Mouse (Mus musculus) layer of hippocampus, postnatal 36 days (tissue): ENCODE data around the gene Adgra1. TPM values are rescaled to one million over a fixed set of nuclear protein-coding genes. Genes with fewer than 3 reads are reported as not detected.

ENCODE experiments used
- DNase-seq, 2 experiments: peaks; one replicate each; pipeline ENCODE4 v3.0.0; 2022
- total RNA-seq, 2 experiments: library from RNA; stranded (reverse); gene quantifications; 2 replicates each; pipeline ENCODE4 v1.2.3; 2021

The Adgra1 gene
- total RNA-seq, 2 experiments from 2014 or later = 47.9 to 49.6 TPM

DNA sequence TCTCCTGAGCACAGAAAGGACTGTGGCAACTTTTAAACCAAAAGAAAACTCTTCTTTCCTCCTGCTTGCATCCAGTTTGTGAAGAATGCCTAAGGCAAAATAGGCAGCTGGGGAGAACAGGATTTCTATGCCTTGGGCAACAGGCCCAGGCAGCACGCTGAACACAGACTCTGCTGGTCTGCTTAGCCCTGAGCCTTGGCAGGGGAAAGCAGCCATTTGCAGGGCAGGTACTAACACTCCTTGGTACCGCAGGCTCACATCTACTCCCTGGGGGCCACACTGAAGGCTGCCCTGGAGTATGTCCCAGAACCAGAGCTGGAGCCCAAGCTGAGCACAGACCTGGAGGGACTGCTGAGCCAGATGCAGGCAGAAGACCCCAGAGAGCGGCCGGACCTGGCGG lies 74.2 kb downstream of the Adgra1 start:
- DNase-seq = no peak

DNA sequence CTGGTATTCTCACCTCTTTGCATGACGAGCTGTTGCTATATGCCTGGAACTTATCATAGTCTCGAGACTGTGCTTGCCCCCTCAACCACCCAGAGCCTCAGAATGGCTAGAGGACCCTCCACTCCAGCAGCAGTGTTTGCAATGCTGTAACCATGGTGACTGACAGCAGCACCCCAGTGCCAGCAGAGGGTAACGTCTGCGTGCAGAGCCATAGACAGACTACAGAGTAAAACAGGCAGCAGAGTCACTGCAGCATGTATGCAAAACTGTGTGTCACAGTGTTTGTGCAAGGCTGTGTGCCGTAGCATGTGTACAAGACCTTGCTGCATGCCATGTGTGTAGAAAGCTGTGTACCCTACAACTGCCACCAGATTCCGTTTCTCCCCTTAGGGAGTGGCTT lies 75.5 kb downstream of the Adgra1 start:
- DNase-seq = no peak

DNA sequence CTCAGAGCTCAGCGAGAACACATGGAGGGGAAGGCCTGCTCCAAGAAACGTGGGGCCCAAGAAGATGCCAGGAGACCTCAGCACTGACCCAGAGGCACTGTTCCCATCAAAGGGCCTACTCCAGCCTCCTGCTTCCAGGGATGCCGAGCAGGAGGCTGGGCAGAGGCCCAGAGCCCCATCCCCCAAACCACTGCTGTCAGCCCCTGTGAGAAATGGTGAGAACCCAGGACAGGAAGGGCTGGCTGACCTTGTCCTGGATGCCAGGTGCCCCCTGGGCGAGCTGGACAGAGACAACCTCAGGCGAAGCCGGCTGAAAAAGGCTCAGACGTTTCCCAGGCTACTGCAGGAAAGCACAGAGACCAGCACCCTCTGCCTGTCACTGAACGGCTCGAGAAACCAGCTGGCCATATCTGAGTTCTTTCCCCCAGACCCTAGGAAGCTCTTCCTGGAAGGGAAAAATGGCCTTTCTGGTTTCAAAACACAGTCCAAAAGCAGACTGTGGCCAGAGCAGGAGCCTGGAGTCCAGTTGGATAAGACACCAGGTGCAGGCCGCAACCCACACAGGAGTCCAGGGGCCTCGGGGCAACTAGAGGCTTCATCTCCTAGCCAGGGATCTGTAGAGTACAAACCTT lies 76.3 kb downstream of the Adgra1 start:
- DNase-seq = no peak

DNA sequence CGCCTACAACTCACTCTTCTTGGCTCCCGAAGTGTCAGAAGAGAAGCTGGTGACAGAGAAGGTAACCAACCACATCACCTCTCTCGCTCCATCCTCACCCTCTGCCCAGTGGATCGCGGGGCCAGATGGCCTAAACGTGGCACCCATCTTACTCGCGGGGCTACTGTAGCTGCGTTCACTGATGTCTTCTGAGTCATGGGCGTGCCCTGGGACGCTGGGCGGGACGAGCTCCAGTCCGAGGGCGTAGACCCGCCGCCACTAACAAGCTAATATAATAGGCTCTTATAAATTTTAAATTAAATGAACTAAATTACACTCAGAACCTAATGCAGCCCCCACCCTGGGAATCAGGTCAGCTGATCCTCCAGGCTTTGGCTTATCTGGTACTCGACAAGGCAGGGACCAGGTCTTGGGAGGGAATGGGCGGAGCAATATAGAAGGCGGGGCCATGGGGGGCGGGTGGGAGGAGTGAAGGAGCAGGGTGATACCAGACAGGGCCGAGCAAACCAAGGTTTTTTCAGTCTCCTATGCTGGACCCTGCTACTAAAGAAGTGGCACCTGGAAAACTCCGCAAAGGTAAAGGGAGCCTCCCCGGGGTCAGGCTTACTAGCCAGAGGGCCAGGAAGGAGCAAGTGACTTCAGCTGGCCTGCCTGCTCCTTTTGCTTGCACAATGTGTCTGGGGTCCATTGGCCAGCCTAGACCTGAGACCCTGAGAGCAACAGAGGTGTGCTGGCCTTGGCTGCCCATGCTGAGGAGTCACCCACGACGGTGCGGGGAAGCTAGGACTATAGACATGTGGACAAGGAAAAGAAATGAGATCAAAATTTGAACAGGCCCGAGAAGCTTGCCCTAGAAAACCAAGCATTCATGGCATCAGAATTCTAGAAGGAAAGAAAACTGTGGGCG lies 80.4 kb downstream of the Adgra1 start:
- DNase-seq = no peak

DNA sequence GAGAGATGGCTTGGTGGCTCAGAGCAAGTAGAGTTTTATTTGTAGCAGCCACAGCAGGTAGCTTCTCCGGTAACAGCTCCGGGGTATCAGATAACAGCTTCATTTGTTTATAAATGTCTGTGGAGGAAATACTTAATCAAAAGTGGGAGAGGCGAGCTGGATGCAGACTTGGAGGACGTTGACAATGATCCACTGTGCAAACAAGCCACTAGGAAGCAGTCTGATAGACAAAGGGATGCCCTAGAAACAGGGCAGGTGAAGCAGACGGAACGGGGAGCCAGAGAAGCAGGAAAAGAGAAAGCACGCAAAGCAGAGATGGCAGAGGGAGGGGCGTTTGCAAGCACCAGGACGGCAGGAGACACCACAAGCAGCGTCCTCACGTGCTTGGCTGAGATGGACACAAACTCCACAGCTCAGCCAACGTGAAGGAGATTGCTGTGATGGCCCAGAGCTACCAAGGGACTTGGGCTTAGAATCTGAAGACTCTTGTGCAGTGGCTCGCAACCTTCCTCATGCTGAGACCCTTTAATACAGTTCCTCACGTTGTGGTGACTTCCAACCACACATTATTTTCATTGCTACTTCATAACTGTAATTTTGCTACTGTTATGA lies 81.8 kb downstream of the Adgra1 start:
- DNase-seq = no peak

DNA sequence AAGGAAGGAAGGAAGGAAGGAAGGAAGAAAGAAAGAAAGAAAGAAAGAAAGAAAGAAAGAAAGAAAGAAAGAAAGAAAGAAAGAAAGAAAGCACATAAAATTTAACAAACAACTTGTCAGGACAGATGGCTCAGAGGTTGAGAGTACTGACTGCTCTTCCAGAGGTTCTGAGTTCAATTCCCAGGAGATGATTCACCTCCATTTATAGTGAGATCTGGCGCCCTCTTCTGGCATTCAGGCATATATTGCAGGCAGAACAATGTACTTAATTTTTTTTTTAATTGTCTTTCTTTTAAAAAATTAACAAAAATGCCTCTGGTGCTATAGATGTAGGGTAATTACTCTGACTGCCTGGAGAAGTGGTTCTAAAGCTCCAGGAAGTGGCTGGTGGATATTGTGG lies 82.4 kb downstream of the Adgra1 start:
- DNase-seq = no peak

DNA sequence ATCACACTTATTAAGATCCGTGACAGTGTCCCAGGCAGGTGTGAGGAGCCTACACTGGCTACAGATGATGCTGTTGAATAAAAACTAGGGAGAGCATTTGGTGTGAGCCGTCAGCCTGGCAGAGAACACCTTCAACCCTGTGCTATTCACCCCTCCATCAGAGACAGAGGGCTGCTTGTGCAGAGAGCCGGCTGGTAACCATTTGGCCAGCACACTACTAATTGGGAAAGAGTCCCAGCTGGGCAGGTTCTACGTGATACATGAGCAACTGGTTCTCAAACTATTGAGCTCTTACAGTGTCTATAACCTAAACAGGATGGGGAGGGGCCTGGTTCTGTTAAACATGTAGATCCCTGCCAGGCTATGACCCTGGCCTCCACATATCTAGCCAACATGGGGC lies 84.3 kb downstream of the Adgra1 start:
- DNase-seq = no peak

Other genes starting within 250 kb of the Adgra1 start
- 1 to 10 TPM; 1.8 to 2.8 TPM for gene Cfap46, start 150.4 kb upstream of the Adgra1 start, total RNA-seq
- gene Kndc1, start 60.5 kb downstream of the Adgra1 start, total RNA-seq = 10 to 100 TPM; 87.3 to 88.1 TPM
- not detected for gene Utf1, start 109.6 kb downstream of the Adgra1 start, total RNA-seq
- under 1 TPM; 0.72 to 0.78 TPM for gene 6430531B16Rik, start 144.6 kb downstream of the Adgra1 start, total RNA-seq
- 1 to 10 TPM; 5.7 to 6.9 TPM for gene Adam8, start 158.4 kb downstream of the Adgra1 start, total RNA-seq
- 10 to 100 TPM; 23.7 to 30.7 TPM for gene Zfp511, start 202.2 kb downstream of the Adgra1 start, total RNA-seq
- 10 to 100 TPM; 34.8 to 36.3 TPM for gene Tubgcp2, start 202.5 kb downstream of the Adgra1 start, total RNA-seq
- gene Msx3, start 214.9 kb downstream of the Adgra1 start, total RNA-seq = under 1 TPM in 1 of 2 experiments, not detected in 1; 0.18 TPM
- gene Caly, start 248.4 kb downstream of the Adgra1 start, total RNA-seq = 100 to 1,000 TPM; 242 to 255 TPM